Mouse (Mus musculus): ENCODE measurements around the gene Zbtb24. TPM values are rescaled to one million over a fixed set of nuclear protein-coding genes. Genes with fewer than 3 reads are reported as not detected.

Gene Zbtb24
- polyA plus RNA-seq, 1 experiment from 2014 or later = 8.5 TPM

GRCm38 (mm10) chr10:41514921-41515320 lies 64.7 kb downstream of the Zbtb24 start:
- no peaks in the 10 kb centered on the region for H3K9me3 ChIP-seq (replicated peaks)
- ATAC-seq = no peak

More at GRCm38 (mm10) chr10:41514921-41515320, 64.7 kb downstream of the Zbtb24 start:
- H3K4me2 ChIP-seq = no peak overlapping the region
- H3K4me3 ChIP-seq = no peak overlapping the region
- H3K9ac ChIP-seq = no peak overlapping the region
- H3K27me3 ChIP-seq (replicated peaks) = 0 out of 2 replicates have a peak, but pooled peaks cover 4% of the 10 kb centered on the region
- no peak overlapping the region for H3K27ac ChIP-seq
- no peaks in the 10 kb centered on the region for H3K36me3 ChIP-seq
- H3K4me1 ChIP-seq = peaks cover 10% of the 10 kb centered on the region

Other genes with a start within 250 kb of the Zbtb24 start
- gene Fig4, start 147.1 kb upstream of the Zbtb24 start, polyA plus RNA-seq (2016; fragmentation: Nextera tagmentation; extraction: Ambion mirVana) = 12.9 and 13.2 TPM in 2 replicates
- gene Ak9, start 146.4 kb upstream of the Zbtb24 start, polyA plus RNA-seq (2016; fragmentation: Nextera tagmentation; extraction: Ambion mirVana) = not detected in 2 replicates
- gene Mical1, start 25.9 kb downstream of the Zbtb24 start, polyA plus RNA-seq (2016; fragmentation: Nextera tagmentation; extraction: Ambion mirVana) = 10.6 TPM in 2 replicates
- 12.2 and 13.4 TPM in 2 replicates for gene Smpd2, start 40.0 kb downstream of the Zbtb24 start, polyA plus RNA-seq (2016; fragmentation: Nextera tagmentation; extraction: Ambion mirVana)
- 0.12 TPM in 1 of 2 replicates, not detected in the other for gene Ppil6, start 40.1 kb downstream of the Zbtb24 start, polyA plus RNA-seq (2016; fragmentation: Nextera tagmentation; extraction: Ambion mirVana)
- 83.6 TPM in 2 replicates for gene Cd164, start 69.0 kb downstream of the Zbtb24 start, polyA plus RNA-seq (2016; fragmentation: Nextera tagmentation; extraction: Ambion mirVana)

Data from liver, embryonic 12.5 days (tissue).